Mouse (Mus musculus) gastrocnemius, adult 2 months (tissue): ENCODE data around the gene Clca4b. TPM values are rescaled to one million over a fixed set of nuclear protein-coding genes. Genes with fewer than 3 reads are reported as not detected.
"Not testable (repeated sequence)": the region's sequence is repeated elsewhere in the genome, so short reads cannot be mapped to it uniquely, and the experiment has no call there.

Experiments
- DNase-seq: peaks from one replicate; pipeline ENCODE4 v3.0.0; 2022
- H3K27ac ChIP-seq: fragments of 200-600 bp; 2 replicates; pipeline ENCODE4 v1.8.1; 2022; ENCODE audit warnings: mild to moderate bottlenecking
- H3K4me3 ChIP-seq: fragments of 200-600 bp; 2 replicates; pipeline ENCODE4 v1.8.1; 2022; ENCODE audit warnings: mild to moderate bottlenecking, moderate library complexity
- CTCF ChIP-seq: fragments of 200-600 bp; IDR thresholded peaks from 2 replicates; pipeline ENCODE4 v1.8.1; 2022; ENCODE audit warnings: antibody characterized with exemption, mild to moderate bottlenecking, moderate library complexity
- intact Hi-C: fragments of 180-260 bp; cut with DNase I; formaldehyde crosslinking; loops from one replicate; pipeline ENCODE4 v1.15.1; 2025
- long read RNA-seq, 2 experiments: library from polyadenylated mRNA; stranded (forward); transcript quantifications; one replicate each; pipeline ENCODE4 v2.0.0; 2021
- total RNA-seq, 2 experiments: library from RNA; stranded (reverse); gene quantifications; 2 replicates each; pipeline ENCODE4 v1.2.3; 2021

Gene Clca4b
- total RNA-seq = not detected
- long read RNA-seq, experiment 1 = 0 reads
- long read RNA-seq, experiment 2 = 0 reads

- intact Hi-C loops = no loop called here
- H3K27ac ChIP-seq = no peak within 1 kb of the TSS
- no peak for TF ChIP-seq CTCF
- no peak for DNase-seq
- H3K4me3 ChIP-seq = no peak within 1 kb of the TSS
Measured at GRCm38 (mm10) chr3:144932335-144932734, at the start of gene Clca4b. Gene Clca4b, minus strand, starts transcription at chr3:144932529.

GRCm38 (mm10) chr3:144980551-144980950 is 48.2 kb upstream of the Clca4b start:
- no peak overlapping the region for H3K27ac ChIP-seq
- DNase-seq = no peak
- intact Hi-C loops = no loop called here
- no peak overlapping the region for H3K4me3 ChIP-seq
- TF ChIP-seq CTCF = no peak

- TF ChIP-seq CTCF = no peak
- no peak overlapping the region for H3K4me3 ChIP-seq
- DNase-seq = no peak
- no peak overlapping the region for H3K27ac ChIP-seq
- intact Hi-C loops = no loop called here
Measured at GRCm38 (mm10) chr3:144977631-144978030, 45.3 kb upstream of the Clca4b start.

- no peak for TF ChIP-seq CTCF
- DNase-seq = no peak
- Histone ChIP-seq H3K4me3 (no peak overlapping the region), H3K27ac (no peak overlapping the region)
- intact Hi-C loops = no loop called here
Measured at GRCm38 (mm10) chr3:144976091-144976490, 43.8 kb upstream of the Clca4b start.

GRCm38 (mm10) chr3:144974945-144975344 is 42.6 kb upstream of the Clca4b start, which contains the start of gene Clca4a:
Gene Clca4a, minus strand, starts transcription at chr3:144975045.
- DNase-seq = no peak
- no peak within 1 kb of the TSS for H3K27ac ChIP-seq
- no peak for TF ChIP-seq CTCF
- H3K4me3 ChIP-seq = no peak within 1 kb of the TSS
- intact Hi-C loops = no loop called here

GRCm38 (mm10) chr3:144971553-144972270 is 39.4 kb upstream of the Clca4b start:
- no peak overlapping the region for H3K27ac ChIP-seq
- intact Hi-C loops = no loop called here
- H3K4me3 ChIP-seq = no peak overlapping the region
- TF ChIP-seq CTCF = no peak
- DNase-seq = no peak

- TF ChIP-seq CTCF = no peak
- DNase-seq = no peak
- intact Hi-C loops = no loop called here
- Histone ChIP-seq H3K27ac (no peak overlapping the region), H3K4me3 (no peak overlapping the region)
Measured at GRCm38 (mm10) chr3:144969755-144970154, 37.4 kb upstream of the Clca4b start.

GRCm38 (mm10) chr3:144966074-144966473 is 33.7 kb upstream of the Clca4b start:
- Histone ChIP-seq H3K27ac (no peak overlapping the region), H3K4me3 (no peak overlapping the region)
- no peak for TF ChIP-seq CTCF
- intact Hi-C loops = no loop called here
- no peak for DNase-seq

GRCm38 (mm10) chr3:144950829-144951228 is 18.5 kb upstream of the Clca4b start:
- DNase-seq = no peak
- no peak overlapping the region for H3K27ac ChIP-seq
- TF ChIP-seq CTCF = no peak
- no peak overlapping the region for H3K4me3 ChIP-seq
- intact Hi-C loops = loop anchor here (10.0 kb wide), 1 partner anchor 86 kb away; no protein-coding TSS in a partner anchor

- DNase-seq, intact Hi-C loops, H3K27ac ChIP-seq, H3K4me3 ChIP-seq: not testable (repeated sequence)
Measured at GRCm38 (mm10) chr3:144947376-144947775, 15.0 kb upstream of the Clca4b start.

- intact Hi-C loops = not testable (repeated sequence)
Measured at GRCm38 (mm10) chr3:144933625-144934024, 1.3 kb upstream of the Clca4b start.

GRCm38 (mm10) chr3:144933011-144933491 is 722 bp upstream of the Clca4b start:
- H3K27ac ChIP-seq = no peak overlapping the region
- TF ChIP-seq CTCF = no peak
- intact Hi-C loops = no loop called here
- H3K4me3 ChIP-seq = no peak overlapping the region
- DNase-seq = no peak

More at GRCm38 (mm10) chr3:144933625-144934024, 1.3 kb upstream of the Clca4b start:
- DNase-seq, H3K27ac ChIP-seq, H3K4me3 ChIP-seq: not testable (repeated sequence)

- no peak overlapping the region for H3K27ac ChIP-seq
- TF ChIP-seq CTCF = no peak
- DNase-seq = no peak
- intact Hi-C loops = no loop called here
- no peak overlapping the region for H3K4me3 ChIP-seq
Measured at GRCm38 (mm10) chr3:144914014-144914413, 18.3 kb downstream of the Clca4b start.
